Mouse (Mus musculus) embryonic facial prominence, embryonic 11.5 days (tissue): ENCODE data around the gene Trpc3. TPM values are rescaled to one million over a fixed set of nuclear protein-coding genes. Genes with fewer than 3 reads are reported as not detected.

Source experiments
- ATAC-seq: fragments of 200-750 bp; cut with Nextera tagmentation; replicated peaks from 2 replicates; pipeline ENCODE4 v1.8.0; 2017; ENCODE audit warnings: low read depth; ENCODE audit not compliant: insufficient number of reproducible peaks, low FRiP score, low TSS enrichment
- DNase-seq: peaks from one replicate; pipeline ENCODE4 v3.0.0-alpha.2; 2015; ENCODE audit warnings: low spot score
- H3K27ac ChIP-seq: fragments of 300-500 bp; sonication (generic); replicated peaks from 2 replicates; pipeline ENCODE4 v1.5.1; 2014; ENCODE audit warnings: mild to moderate bottlenecking, low read depth, low read length, control low read depth
- H3K27me3 ChIP-seq: fragments of 300-500 bp; sonication (generic); 2 replicates; pipeline ENCODE4 v1.6.1; 2014; ENCODE audit warnings: mild to moderate bottlenecking, low read length, moderate library complexity, mixed read lengths; ENCODE audit not compliant: control insufficient read depth, insufficient read depth
- H3K36me3 ChIP-seq: fragments of 300-500 bp; sonication (generic); replicated peaks from 2 replicates; pipeline ENCODE4 v1.6.1; 2014; ENCODE audit warnings: low read depth, mild to moderate bottlenecking, low read length, moderate library complexity, mixed read lengths; ENCODE audit not compliant: control insufficient read depth, insufficient read depth
- H3K4me1 ChIP-seq: fragments of 300-500 bp; sonication (generic); 2 replicates; pipeline ENCODE4 v1.6.1; 2014; ENCODE audit warnings: low read length, mixed read lengths; ENCODE audit not compliant: control insufficient read depth, insufficient read depth
- H3K4me2 ChIP-seq: fragments of 300-500 bp; sonication (generic); 2 replicates; pipeline ENCODE4 v1.6.1; 2014; ENCODE audit warnings: low read depth, mild to moderate bottlenecking, control low read depth, low read length, moderate library complexity
- H3K4me3 ChIP-seq: fragments of 300-500 bp; sonication (generic); 2 replicates; pipeline ENCODE4 v1.5.1; 2014; ENCODE audit warnings: low read depth, low read length, control low read depth
- H3K9ac ChIP-seq: fragments of 300-500 bp; sonication (generic); replicated peaks from 2 replicates; pipeline ENCODE4 v1.6.1; 2014; ENCODE audit warnings: mild to moderate bottlenecking, control low read depth, low read length
- H3K9me3 ChIP-seq: fragments of 300-500 bp; sonication (generic); replicated peaks from 2 replicates; pipeline ENCODE4 v1.6.1; 2016; ENCODE audit warnings: mild to moderate bottlenecking, low read length, inconsistent platforms, mixed read lengths; ENCODE audit not compliant: control insufficient read depth
- WGBS: fragments of 180-500 bp; shearing (Covaris S2); extraction: QIAGEN DNeasy Blood & Tissue Kit; methylation state at CpG from one replicate; pipeline ENCODE4 v1.1.7; 2014; 5-methylcytosine and 5-hydroxymethylcytosine counted together
- polyA plus RNA-seq: library from polyadenylated mRNA; unstranded; fragments of >200 nt; fragmentation: Nextera tagmentation; extraction: Ambion mirVana; gene quantifications from 2 replicates; pipeline ENCODE4 v1.2.1, GENCODE M21; 2014

Trpc3 gene
- 4.2 and 5.5 TPM in 2 replicates for polyA plus RNA-seq

DNA sequence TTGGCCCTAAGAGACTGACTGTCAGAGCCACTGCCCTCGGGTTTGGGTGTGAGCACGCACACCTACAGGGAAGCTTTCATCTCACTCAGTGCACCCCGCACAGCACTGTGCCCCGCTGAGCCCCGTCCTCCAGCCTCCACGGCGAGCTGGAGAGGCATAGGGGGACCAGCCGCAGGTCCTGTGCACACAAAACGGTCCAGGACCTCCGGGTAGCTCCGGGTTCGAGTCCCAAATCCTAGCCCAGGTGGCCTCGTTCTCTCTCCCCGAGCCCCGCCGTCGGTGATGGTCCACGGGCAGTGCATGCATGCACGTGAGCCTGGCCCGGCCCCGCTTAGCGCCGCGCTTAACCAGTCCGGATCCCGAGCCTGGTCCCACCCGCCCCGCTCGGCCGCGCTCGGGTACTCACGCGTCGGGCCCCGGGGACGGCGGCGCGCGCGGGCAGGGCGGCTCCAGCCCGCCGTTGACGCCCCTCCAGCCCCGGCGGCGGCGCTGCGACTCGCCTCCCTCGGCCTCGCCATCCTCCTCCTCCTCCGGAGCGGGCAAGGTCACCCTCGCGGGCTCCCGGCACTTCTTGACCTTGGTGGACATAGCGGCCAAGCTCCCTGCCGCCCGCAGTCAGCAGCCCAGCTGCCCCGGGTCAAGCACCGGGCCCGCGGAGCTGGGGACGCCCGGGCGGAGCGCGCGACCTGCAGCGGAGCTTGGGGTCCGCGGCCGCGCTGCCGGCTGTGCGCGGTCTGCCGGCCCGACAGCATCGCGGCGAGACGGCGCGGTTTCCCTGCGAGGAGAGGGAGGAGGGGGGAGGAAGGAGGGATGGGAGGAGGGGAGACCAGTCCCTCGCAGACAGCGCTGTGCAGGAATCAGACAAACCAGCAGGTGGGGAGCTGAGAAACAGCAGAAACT is at the start of gene Trpc3:
Gene Trpc3, minus strand, starts transcription at position 776 of the 900 bp plus-strand sequence.
- WGBS: under 1% methylated on average over 74 of the region's 91 CpGs
- no peaks in the 10 kb centered on the region for H3K9me3 ChIP-seq
- H3K4me3 ChIP-seq: peak within 1 kb of the TSS; percentile 66
- H3K4me1 ChIP-seq: no peaks in the 10 kb centered on the region
- peaks cover 11% of the 10 kb centered on the region for H3K27me3 ChIP-seq
- ATAC-seq: peak; percentile 90
- H3K4me2 ChIP-seq: peak within 1 kb of the TSS; percentile 89
- H3K27ac ChIP-seq: no peak within 1 kb of the TSS
- H3K36me3 ChIP-seq: no peaks in the 10 kb centered on the region
- DNase-seq: peak; percentile 80
- H3K9ac ChIP-seq: peak within 1 kb of the TSS; percentile 75

DNA sequence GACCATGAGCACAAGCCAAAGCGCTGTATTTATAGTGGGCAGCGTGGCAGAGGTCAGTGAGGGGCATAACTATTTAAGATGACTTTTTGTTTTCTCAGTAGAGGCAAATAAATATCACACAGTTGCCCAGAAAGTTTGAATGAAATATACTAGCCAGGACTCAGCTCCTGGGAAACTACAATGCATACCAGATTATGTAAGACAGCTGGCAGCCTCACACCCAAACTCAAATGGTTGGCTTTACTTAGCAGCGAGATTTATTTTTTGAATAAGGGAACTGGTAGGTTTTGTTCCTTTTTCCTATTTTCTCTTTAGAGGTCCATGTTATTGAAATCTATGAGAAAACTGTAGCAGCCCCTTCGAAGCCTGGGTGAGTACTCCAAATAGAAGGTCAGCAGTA is 48.1 kb upstream of the Trpc3 start:
- DNase-seq (no peak), ATAC-seq (no peak)
- Histone ChIP-seq H3K4me3 (no peak overlapping the region), H3K4me1 (no peaks in the 10 kb centered on the region), H3K9ac (no peak overlapping the region), H3K36me3 (no peaks in the 10 kb centered on the region), H3K9me3 (no peaks in the 10 kb centered on the region), H3K4me2 (no peak overlapping the region), H3K27me3 (no peaks in the 10 kb centered on the region), H3K27ac (no peak overlapping the region)
- 76% methylated on average over 4 of the region's 4 CpGs for WGBS

DNA sequence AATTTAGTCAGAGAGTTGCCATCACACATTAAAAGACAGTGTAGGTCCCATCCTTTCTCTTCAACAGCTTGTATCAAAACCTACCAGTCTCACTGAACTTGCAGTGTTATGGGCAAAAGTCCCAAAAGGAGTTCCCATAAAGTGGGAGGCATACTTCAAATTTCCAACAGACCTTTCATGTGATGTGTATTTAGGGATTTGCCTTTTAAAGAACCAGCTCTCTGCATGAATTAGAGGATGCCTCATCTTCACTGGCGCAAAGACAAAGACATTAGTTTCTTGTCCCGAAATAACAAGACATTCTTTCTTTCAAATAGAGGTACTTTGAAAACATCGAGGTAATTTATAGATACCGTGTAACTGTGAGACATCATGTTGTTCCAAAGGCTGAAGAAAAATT is 43.1 kb upstream of the Trpc3 start:
- H3K27ac ChIP-seq: no peak overlapping the region
- no peak overlapping the region for H3K4me2 ChIP-seq
- no peak for DNase-seq
- no peaks in the 10 kb centered on the region for H3K4me1 ChIP-seq
- no peak for ATAC-seq
- no peak overlapping the region for H3K9ac ChIP-seq
- no peaks in the 10 kb centered on the region for H3K36me3 ChIP-seq
- WGBS: 94% methylated on average over 4 of the region's 4 CpGs
- no peaks in the 10 kb centered on the region for H3K27me3 ChIP-seq
- H3K9me3 ChIP-seq: no peaks in the 10 kb centered on the region
- H3K4me3 ChIP-seq: no peak overlapping the region

DNA sequence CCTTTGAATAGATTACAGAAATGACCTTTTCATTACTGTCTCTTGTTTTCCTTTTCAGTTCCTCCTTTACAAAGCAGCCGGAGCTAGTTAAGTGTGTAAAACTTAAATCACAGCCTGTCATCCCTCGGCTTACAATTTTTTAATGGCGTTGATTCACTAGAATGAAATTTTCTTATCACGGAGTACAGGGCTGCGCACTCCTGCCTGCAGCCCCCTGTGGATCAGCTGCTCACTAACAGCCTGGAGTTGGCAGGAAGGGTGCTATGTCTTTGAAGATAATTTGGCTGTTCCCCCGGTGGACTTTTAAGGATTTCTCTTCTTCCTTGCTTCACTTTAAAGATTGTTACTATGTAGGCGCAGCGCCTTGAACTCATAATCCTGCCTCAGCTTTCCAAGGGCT is 36.6 kb upstream of the Trpc3 start:
- 76% methylated on average over 8 of the region's 8 CpGs for WGBS

DNA sequence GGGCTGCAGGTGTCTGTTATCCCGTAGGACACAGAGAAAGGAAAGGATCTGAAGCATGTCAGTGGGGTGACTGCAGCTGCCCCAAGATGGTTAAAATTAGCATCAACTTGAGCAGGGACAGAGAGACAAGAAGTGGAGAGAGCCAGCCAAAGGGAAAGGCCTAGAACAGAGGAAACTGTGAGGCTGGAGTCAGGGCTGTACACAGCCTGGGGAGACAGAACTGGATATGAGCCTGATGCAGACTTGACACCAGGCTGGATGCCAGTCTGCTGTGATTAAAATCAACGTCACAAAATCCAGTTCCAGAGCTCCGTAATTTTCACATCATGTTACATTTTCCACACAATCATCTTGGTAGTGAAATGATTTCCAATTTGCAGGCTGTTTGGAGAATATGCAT is 31.9 kb upstream of the Trpc3 start:
- no peaks in the 10 kb centered on the region for H3K27me3 ChIP-seq
- 64% methylated on average over 3 of the region's 3 CpGs for WGBS
- H3K36me3 ChIP-seq: no peaks in the 10 kb centered on the region
- no peaks in the 10 kb centered on the region for H3K9me3 ChIP-seq
- no peak overlapping the region for H3K4me2 ChIP-seq
- H3K4me1 ChIP-seq: no peaks in the 10 kb centered on the region
- H3K27ac ChIP-seq: no peak overlapping the region
- no peak overlapping the region for H3K4me3 ChIP-seq
- DNase-seq (no peak), ATAC-seq (no peak)
- H3K9ac ChIP-seq: no peak overlapping the region

More for the DNA sequence above, 36.6 kb upstream of the Trpc3 start:
- H3K9me3 ChIP-seq: no peaks in the 10 kb centered on the region
- H3K9ac ChIP-seq: no peak overlapping the region
- no peak overlapping the region for H3K4me3 ChIP-seq
- no peaks in the 10 kb centered on the region for H3K27me3 ChIP-seq
- H3K27ac ChIP-seq: no peak overlapping the region
- DNase-seq (no peak), ATAC-seq (no peak)
- no peak overlapping the region for H3K4me2 ChIP-seq
- no peaks in the 10 kb centered on the region for H3K4me1 ChIP-seq
- no peaks in the 10 kb centered on the region for H3K36me3 ChIP-seq

DNA sequence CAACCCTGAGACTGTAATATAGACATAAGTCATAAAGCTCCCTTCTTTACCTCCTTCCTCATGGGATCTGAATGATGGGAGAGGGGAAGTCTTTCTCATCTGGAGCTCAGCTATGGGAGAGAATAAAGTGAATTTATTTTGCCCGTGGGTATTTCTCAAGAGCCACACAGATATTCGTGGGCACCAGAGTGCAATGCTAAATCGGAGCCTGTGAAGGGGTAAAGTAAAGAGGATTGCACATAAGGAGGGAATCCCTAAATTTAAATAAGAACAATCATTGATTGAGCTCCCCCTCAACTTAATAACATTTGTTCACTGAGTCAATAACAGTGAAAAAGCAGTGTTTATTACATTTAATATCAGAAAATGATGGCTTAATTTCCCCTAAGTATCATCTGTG is 19.6 kb upstream of the Trpc3 start:
- Histone ChIP-seq H3K27me3 (no peaks in the 10 kb centered on the region), H3K4me1 (no peaks in the 10 kb centered on the region), H3K4me2 (no peak overlapping the region), H3K9me3 (no peaks in the 10 kb centered on the region), H3K4me3 (no peak overlapping the region), H3K36me3 (no peaks in the 10 kb centered on the region), H3K27ac (no peak overlapping the region), H3K9ac (no peak overlapping the region)
- DNase-seq (no peak), ATAC-seq (no peak)
- 88% methylated on average over 3 of the region's 3 CpGs for WGBS

DNA sequence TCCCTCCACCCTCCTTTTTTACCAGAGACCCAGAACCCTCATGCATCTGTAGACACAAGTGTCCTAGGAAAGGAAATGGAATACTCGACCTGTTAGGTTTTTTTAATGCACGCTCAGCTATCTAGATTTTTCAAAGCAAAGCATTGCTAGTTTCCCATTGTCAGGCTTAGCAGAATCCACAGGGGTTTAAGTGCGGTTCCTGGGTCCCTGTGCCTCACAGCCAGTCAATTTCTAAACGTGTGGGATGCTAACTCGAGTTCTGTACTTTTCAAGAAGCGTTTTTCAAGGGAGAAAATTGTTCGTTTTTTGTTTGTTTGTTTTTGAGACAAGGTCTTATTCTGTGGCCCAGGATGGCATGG is 304 bp upstream of the Trpc3 start:
- peak overlapping the region; percentile 66 for H3K4me3 ChIP-seq
- DNase-seq (no peak), ATAC-seq (no peak)
- no peaks in the 10 kb centered on the region for H3K4me1 ChIP-seq
- no peaks in the 10 kb centered on the region for H3K9me3 ChIP-seq
- peak overlapping the region; percentile 75 for H3K9ac ChIP-seq
- H3K27me3 ChIP-seq: peaks cover 11% of the 10 kb centered on the region
- no peak overlapping the region for H3K27ac ChIP-seq
- WGBS: 11% methylated on average over 7 of the region's 7 CpGs
- H3K4me2 ChIP-seq: peak overlapping the region; percentile 89
- H3K36me3 ChIP-seq: no peaks in the 10 kb centered on the region

DNA sequence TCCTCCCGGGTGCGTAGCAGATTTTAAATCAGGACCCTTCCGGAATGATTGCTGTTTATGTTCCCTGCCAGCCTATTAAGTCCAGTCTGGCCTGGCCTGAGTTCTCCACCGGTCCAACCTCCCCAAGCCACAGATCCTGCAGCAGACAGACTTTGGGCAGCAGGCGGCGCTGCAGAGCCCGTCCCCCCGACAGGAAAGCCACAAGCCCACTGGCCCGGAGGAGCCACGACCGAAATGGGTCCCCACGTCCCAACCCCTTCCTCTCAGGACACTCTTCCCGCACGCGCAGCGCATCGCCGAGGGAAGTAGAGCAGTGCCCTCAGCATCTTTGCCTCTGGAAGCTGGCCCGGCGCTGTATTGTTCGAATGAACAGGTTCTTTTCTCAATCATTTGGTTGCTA is 1.1 kb downstream of the Trpc3 start:
- H3K4me3 ChIP-seq: peak overlapping the region; percentile 66
- H3K27ac ChIP-seq: no peak overlapping the region
- DNase-seq (peak; percentile 83), ATAC-seq (0 out of 2 replicates have a peak, but pooled peaks have one; percentile 32)
- WGBS: 2% methylated on average over 21 of the region's 21 CpGs
- H3K4me2 ChIP-seq: peak overlapping the region; percentile 89
- H3K36me3 ChIP-seq: no peaks in the 10 kb centered on the region
- H3K27me3 ChIP-seq: peaks cover 11% of the 10 kb centered on the region
- no peaks in the 10 kb centered on the region for H3K9me3 ChIP-seq
- H3K9ac ChIP-seq: no peak overlapping the region
- H3K4me1 ChIP-seq: no peaks in the 10 kb centered on the region
